Mouse (Mus musculus) heart, adult 8-10 months (tissue): ENCODE results near the gene Camta2. TPM values are rescaled to one million over a fixed set of nuclear protein-coding genes. Genes with fewer than 3 reads are reported as not detected.

Experiments
- DNase-seq: peaks from one replicate; pipeline ENCODE4 v3.0.0; 2022; ENCODE audit warnings: low spot score
- total RNA-seq, 4 experiments: library from RNA; stranded (reverse); gene quantifications; 2 replicates each; pipeline ENCODE4 v1.2.4; 2022

Gene Camta2
- 10 to 100 TPM; 32.4 to 41.1 (median 34.2) TPM for total RNA-seq

DNA sequence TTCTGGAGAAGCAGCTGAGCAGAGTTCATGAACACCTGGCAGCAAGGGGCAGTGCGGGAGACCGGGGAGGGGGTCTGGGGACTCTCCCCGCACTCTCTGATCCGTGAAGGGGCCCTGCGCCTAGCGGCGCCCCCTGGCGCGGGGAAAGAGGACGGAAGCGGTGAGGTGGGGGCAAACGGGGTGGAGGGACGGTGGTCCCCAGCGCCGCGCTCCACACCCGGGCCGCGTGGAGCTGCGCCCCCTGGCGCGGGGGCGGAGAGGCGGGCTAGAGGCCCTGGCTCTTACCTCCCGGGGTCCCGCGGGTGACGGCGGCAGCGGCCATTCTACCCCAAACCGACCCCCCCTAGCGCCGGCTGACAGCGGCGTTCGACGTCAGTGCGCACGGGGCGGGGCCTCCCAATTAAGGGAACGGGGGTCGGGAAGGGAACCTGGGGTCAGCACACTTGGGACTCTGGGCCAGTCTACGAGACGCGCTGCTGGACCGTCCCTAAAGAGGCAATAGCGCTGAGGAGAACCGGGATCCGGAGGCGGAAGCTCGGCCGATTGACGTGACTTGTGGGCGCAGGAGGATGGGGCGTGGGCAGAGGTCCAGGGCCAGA is at the start of gene Camta2:
Gene Camta2 (minus strand): TSS at position 505 of the 599 bp plus-strand sequence.
- peak; percentile 92 for DNase-seq

DNA sequence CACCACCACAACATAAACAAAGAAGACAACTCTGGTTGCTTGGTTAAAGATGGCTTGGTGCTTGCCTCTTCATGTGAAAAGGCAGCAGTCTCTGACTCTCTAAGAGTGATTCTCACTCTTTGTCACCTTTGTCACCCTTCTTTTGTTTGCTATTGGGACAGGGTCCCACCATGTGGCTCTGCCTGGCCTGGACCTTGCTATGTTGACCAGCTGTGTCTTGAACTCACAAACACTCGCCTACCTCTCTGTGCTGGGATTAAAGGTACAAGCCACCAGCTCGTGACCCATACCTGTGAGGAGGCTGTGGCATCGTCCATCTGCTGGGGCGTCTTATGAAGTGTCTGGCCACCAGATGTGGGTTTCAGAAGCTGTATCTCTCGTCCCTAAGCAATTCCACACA is 45.4 kb upstream of the Camta2 start:
- DNase-seq = no peak

DNA sequence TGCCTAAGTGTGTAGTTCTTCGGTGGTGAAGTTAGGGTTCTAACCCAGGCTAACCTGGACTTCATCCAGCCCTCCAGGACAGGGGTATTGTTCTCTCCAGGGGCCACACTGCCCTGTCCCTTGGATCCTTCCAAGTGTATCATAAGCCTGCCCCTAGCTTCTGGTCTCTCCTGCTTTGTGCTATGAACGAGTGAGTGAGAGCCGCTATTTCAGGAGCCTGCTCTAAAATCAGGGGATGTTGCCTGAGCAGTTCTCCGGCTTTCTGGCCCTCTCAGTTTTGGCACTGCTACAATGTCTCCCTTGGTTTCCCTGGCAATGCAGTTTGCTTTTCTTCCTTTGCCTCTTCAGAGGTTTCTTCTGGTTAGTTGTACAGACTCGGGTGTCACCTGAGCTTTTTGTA is 43.3 kb upstream of the Camta2 start:
- no peak for DNase-seq

DNA sequence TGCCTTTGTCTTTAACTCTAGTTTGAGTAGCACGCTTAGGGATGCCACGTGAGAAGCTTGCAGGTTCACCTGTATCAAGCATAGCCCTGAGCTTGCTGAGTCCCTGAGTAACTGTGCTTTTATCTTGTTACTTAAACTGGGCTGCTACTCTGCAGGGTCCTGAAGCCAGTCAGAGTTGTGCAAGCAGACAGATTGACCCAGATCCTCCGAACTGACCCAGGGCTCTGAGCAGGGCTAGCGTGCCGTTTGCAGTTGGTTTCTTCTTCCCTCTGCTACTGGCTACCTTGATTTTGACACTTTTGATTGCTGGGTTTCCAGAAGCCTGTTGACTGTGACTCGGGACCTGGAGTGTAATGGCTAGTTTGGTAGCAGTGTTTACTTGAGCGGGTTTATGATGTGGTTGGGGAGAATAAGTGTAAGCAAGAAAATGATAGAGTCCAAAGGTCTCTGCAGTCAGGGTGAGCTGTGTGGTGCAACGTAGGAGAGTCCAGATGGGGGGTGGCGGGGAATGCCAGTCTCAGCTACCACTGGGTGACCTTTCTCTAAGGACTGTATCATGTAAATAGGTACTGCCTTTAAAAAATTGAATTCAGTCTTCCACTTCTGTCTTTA is 42.6 kb upstream of the Camta2 start:
- no peak for DNase-seq

DNA sequence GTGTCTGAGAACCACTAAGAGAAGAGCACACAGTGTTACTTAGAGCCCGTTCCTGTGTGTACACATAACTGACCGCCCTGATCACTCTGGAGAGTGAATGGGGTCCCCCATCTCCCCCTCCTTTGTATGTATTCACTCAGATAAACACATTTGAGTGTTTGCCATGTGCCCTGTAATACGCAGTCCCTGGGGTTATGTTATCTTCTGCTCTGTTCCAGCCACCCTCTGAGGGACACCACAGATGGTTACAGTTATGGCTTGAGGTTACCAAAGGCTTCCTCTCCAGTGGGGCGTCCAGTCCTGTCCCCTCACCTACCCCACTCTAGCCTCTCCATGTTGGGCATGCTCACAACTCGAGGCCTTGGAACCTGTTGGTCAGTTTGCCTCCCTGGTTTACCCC is 39.5 kb upstream of the Camta2 start:
- no peak for DNase-seq

DNA sequence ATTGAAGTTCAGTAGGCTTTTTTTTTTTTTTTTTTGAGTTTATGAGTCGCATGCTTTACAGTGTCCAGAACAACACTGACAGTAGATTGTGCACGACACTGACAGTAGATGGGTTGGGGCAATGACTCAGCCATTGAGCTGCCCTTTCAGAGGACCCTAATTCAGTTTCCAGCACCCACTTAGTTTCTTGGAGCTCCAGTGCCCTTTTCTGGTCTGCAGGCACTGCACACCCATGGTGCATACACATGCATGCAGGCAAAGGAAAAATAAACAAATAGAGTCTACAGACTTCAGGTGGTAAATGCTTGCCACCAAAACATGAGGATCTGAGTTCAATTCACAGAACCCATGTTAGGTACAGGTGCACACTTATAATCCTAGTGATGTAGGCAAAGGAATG is 38.7 kb upstream of the Camta2 start:
- DNase-seq = no peak

DNA sequence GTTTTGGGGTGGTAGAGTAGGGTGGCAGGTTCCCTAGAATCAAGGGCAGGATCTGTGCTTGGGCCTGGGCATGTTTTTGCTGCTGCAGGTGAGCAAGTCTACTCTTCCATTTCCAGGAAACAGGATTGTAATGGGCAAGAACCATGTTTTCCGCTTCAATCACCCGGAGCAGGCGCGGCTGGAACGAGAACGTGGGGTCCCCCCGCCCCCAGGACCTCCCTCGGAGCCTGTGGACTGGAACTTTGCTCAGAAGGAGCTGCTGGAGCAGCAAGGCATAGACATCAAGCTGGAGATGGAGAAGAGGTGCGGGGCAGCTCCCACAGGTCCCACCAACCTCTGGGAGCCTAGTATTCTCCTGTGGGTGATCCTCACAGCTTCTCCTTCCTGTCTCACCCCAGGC is 36.8 kb upstream of the Camta2 start:
- DNase-seq = no peak

DNA sequence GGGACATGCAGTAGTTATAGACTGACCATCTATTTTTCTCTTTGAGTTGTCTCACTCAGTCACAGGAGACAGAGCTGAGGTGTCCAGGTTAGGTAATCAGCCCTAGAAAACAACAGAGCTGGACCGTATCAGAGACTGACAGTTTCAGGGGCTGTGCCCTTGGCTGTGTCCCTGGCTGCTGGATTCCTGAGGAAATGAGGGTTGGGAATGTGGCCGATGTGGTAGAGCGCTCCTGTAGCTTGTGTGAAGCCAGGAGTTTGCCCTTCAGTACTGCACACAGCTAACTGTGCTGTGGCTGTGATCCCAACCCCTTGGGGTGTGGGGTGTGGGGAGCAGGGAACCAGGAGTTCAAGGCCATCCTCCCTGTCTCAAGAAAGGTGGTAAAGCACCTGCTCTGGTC is 33.2 kb upstream of the Camta2 start:
- no peak for DNase-seq

DNA sequence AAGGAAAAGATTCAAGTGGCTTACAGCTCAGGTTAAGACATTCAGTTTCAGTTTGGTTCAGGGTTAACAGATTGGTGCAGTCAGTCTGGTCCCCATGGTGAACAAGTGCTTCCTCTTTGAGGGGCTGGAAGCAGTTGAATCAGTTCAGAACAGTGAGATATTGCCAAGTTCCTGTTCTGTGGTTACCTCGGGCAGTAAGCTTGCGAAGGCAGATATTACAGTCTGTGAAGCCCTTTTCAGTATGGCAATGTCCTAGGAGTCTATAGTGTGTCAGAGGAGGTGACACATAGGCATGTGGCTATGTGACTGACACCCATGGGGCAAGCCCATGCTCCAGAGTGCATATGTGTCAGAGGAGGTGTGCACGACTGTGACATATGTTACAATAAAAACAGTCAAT is 32.7 kb upstream of the Camta2 start:
- DNase-seq = peak; percentile 32

DNA sequence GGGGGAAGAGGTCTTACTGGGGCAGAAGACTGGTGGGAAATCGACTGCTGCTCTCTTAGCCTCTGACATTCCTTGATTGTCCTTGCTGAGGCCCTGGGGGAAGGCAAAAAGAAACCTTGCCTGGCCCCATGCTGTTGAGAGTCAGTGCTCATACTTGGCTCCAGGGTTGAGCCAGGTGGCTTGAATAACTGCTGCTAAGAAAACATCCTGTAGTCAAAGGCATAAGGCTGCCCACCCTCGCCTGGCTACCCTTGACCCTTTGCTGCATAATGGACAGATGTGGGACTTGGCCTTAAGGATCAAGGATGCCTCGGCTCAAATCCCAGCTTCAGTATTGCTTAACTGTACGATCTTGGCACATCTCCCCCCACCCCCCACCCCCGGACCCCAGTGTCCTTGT is 30.6 kb upstream of the Camta2 start:
- DNase-seq = no peak

DNA sequence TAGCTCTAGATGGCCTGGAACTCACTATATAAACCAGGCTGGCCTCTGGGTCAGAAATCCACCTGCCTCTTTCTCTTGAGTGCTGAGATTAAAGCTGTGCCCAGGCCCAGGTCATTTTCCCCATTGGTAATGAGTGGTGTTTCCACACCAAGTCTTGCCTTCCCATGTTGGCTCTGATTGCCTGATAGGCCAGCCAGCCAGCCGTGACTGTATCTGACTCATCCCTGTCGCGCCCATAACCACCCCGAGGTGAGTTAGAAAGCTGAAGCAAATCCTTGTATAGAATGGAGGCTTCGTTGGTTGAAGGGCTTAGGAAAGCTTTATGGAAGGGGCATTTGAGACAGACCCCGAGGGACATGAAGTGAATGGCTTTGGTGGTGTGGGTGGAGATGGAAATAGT is 27.9 kb upstream of the Camta2 start:
- DNase-seq = no peak

DNA sequence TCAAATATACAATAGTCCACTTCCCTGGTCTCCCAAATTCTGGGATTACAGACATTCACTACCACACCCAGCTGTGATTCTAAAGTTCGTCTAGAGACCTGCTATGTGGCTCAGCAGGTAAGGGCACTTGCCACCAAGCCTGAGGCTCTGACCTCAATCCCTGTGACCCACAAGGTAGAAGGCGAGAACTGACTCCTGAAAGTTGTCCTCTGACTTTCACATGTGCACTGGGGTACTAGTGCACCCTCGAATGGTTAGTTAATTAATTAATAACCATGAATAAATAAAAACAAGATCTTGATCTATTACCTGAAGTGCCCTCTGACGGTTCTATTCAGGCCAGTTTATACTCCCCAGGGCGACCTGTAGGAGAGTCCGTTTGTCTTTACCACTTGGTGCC is 25.3 kb upstream of the Camta2 start:
- no peak for DNase-seq

DNA sequence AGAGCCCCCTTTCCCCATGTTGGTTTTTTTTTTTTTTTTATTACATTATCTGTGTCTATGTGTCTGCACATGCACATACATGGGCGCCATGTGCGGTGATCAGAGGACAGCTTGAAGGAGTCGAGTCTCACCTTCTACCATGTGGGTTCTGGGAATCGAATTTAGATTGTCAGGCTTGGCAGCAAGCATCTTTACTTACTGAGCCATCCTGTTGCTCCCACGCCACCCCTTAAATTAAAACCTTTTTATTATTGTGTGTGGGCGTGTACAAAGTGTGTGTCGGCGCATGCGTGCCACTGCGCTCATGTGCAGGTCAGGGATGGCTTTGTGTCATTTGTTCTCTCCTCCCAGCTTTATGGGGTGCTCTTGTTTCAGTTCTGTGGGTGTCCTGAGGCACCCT is 23.1 kb upstream of the Camta2 start:
- no peak for DNase-seq

DNA sequence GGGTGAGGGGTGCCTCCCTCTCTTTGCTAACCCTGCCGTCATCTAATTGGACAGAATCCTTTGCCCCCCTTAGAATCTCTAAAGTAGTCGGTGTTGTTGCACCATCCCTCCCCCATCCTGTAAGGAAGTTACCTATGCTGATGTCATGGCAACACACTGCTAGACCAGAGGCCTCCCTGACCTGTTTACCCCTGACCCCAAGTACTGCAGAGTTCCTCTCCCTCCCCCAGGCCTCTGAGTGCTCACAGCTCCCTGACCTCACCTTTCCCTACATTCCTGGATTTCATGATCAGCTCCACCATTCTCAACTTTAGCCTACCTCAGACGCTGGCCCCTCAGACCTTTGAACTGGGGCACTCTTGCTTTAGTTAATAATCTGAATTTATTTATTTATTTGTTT is 18.2 kb upstream of the Camta2 start:
- no peak for DNase-seq

DNA sequence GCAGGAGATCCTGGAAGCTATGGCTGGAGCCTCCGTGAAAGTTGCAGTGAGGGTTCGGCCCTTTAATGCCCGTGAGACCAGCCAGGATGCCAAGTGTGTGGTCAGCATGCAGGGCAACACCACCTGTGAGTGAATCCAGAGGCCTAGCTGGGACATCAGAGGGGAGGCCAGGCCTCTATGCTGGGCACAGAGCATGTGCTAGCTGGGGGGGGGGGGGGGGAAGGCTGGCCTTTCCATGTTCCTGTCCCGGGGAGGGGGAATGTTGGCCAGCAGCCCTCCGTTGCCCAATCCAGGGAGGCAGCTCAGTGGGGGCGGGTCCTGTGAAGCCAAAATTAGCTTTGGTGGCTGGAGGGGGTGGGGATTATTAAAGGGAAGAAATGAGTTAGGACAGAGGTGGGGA is 14.9 kb upstream of the Camta2 start:
- DNase-seq = peak; percentile 64

DNA sequence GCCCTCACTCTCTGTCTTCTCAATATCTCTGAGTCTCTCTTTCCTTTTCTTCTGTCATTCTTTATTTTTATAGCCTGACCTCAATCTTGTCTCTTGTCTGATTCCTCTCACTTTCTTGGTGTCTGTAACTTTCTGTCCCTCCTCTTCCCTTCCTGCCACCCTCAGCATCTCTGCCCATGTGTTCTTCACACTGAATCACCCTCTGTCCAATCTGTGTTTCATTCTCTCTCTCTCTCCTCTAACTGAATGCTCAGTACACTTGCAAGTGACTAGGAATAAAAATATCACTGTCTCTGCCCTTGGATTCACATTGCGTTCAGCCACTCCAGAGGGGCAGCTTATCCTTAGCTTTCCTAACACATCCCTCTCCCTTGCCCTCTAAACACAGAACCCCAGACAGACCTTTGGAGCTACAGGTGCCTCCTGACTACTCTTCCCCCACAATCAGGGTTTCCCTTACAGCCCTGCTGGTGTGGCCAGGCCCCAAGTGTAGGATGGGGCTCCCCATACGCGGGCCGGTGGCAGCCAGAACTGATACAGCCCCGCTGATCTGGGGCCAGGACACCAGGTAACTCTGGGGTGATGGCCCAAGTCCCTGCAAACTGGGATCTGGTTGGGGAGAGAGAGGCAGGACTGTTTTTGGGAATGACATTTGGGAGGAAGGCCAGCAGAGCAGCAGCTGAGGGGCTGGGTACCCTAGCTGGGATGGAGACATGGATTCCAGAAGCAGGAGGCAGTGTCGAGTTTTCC is 14.3 kb upstream of the Camta2 start:
- DNase-seq = no peak

DNA sequence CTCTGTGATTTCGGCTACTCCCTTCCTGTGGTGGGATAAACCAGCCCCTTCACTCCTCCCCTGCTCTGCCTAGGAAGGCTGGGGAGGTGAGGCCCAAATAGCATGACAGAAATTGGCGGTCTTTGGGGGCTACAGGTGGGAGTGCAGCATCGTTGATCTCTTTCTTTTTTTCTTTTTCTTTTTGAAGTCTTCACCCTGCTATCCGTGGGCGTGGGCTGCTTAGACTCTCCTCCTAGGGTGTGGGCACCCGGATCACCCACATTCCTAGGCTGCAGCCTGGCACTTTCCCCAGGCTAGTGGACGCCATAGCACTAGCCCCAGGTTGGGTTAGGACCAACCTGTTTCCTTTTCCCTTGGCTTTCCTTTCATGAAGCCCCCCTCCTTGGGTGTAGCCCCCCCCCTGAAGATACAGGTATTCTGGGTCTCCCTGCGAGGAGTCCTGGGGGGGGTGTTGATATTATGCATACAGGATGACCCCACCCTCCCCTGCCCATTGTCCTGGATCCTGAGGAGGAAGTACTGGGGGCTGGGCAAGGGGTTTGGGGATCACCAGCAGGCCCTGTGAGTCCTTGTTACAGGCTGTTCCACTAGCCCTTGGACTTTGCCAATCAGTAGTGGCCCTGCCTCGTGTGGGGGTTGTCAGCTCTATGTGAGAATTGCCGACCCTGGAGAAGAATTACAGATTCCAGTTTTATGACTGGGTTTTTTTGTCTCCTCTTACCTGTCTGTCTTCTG is 13.5 kb upstream of the Camta2 start:
- no peak for DNase-seq

DNA sequence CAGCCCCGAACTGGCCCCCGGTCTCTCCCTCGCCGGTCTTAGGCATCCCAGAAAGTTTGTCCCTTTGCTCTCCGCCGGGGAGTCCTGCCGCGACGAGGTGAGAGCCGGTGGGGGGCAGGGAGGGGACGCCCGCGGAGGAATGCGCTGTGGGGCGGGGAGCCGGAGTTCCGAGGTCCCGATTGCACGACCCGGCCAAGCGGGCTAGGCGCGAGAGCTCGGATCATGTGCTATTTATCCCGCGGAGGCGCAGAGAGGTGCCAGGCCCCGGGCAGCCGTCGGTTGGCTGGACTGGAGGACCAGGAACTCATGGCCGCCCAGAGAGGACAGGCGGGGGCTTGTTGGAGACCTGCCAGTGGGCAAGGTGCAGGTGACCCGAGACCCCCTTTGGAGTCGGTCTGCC is 12.7 kb upstream of the Camta2 start:
- peak; percentile 77 for DNase-seq

DNA sequence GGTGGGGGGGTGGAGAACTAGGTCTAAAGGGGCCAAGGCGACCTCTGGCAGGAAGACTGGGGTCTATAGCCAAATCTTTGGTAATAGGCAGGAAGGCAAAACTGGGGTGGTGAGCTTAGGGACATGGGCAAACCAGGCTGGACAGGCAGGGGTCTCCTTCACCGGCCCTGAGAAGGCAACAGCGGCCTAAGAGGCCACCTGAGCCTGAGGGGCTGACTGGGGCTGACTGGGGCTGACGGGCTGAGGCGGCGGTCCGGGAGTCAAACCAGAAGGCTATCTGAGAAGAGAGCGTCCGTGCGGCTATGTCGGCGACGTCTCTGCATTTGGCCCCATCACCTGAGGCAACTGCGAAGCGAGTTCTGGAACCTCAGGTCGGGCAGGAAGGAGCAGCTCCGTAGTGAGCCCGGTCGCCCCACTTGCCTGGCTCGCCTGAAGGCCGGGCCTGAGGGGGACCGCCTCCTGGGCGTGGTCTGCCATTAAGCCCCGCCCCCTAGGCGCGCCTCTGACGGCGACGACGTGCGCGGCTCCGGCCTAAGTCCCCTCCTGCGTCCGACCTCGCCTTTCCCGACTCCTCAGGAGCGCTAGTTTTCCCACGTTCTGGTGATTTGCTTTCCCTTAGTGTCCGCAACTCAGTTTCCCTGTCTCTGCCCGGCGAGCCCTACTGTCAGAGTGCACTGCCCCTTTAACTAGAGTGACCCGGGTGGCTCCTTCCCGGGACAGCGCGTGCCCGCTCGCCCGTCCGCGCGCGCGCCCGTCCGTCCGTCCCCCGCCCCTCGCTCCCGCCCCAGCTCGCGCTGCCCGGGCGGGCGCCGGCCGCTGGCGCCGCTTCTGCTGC is 12.0 kb upstream of the Camta2 start, which contains the start of the genes Inca1 and Kif1c:
Gene Inca1 (minus strand): TSS at position 434 of the 835 bp plus-strand sequence.
Gene Kif1c (plus strand): TSS at position 827 of the 835 bp plus-strand sequence.
- peak; percentile 95 for DNase-seq

DNA sequence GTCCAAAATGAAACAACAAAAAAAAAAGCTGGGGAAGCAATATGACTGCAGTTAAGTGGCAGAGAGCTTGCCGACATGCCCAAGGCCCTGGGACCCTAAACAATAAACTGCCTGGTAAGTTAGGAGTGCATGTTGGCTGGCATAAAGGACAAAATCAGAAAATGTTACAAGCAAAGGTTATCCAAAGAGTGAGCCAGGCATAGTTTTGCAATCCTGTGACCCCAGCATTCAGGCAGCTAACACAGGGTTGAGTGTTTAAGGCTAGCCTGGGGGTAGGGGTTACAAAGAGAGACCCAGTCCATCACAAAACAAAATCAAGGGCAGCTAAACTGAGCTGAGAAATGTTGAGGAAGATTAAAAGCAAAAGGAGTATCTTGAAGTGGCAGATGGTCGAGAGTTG is 11.1 kb upstream of the Camta2 start:
- no peak for DNase-seq

DNA sequence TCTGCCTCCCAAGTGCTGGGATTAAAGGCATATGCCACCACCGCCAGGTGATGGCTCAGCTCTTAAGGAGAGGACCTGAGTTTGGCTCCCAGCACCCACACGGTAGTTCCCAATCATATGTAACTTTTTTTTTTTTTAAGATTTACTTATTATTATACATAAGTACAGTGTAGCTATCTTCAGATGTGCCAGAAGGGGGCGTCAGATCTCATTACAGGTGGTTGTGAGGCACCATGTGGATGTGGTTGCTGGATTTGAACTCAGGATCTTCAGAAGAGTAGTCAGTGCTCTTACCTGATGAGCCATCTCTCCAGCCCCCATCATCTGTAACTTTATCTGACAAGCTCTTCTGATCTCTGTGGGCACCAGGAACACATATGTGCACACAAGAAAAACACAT is 9.5 kb upstream of the Camta2 start:
- no peak for DNase-seq
